Mouse (Mus musculus) heart, embryonic 16.5 days (tissue): ENCODE results near the gene Klhl26. TPM values are rescaled to one million over a fixed set of nuclear protein-coding genes. Genes with fewer than 3 reads are reported as not detected.
A peak's percentile ranks its signal among the peaks of the same experiment; 100 is the strongest.

Experiments used
- ATAC-seq: fragments of 200-750 bp; cut with Nextera tagmentation; replicated peaks from 2 replicates; pipeline ENCODE4 v1.8.0; 2017; ENCODE audit warnings: moderate number of reproducible peaks; ENCODE audit not compliant: insufficient read depth, low FRiP score; ENCODE audit errors: extremely low read depth
- H3K27ac ChIP-seq: fragments of 300-500 bp; sonication (generic); 2 replicates; pipeline ENCODE4 v1.5.1; 2014; ENCODE audit warnings: mild to moderate bottlenecking, low read length, control low read depth, moderate library complexity
- H3K27me3 ChIP-seq: fragments of 300-500 bp; sonication (generic); 2 replicates; pipeline ENCODE4 v1.6.1; 2014; ENCODE audit warnings: low read length, mixed read lengths; ENCODE audit not compliant: control insufficient read depth, insufficient read depth
- H3K36me3 ChIP-seq: fragments of 300-500 bp; sonication (generic); 2 replicates; pipeline ENCODE4 v1.6.1; 2014; ENCODE audit not compliant: control insufficient read depth, insufficient read depth
- H3K4me1 ChIP-seq: fragments of 300-500 bp; sonication (generic); 2 replicates; pipeline ENCODE4 v1.6.1; 2014; ENCODE audit warnings: low read length, mixed read lengths; ENCODE audit not compliant: control insufficient read depth, insufficient read depth
- H3K4me2 ChIP-seq: fragments of 300-500 bp; sonication (generic); 2 replicates; pipeline ENCODE4 v1.6.1; 2014; ENCODE audit warnings: low read depth, mild to moderate bottlenecking, control low read depth, low read length
- H3K4me3 ChIP-seq: fragments of 300-500 bp; sonication (generic); 2 replicates; pipeline ENCODE4 v1.5.1; 2014; ENCODE audit warnings: mild to moderate bottlenecking, control low read depth, low read length
- H3K9ac ChIP-seq: fragments of 300-500 bp; sonication (generic); 2 replicates; pipeline ENCODE4 v1.6.1; 2014; ENCODE audit warnings: low read length, control low read depth
- H3K9me3 ChIP-seq: fragments of 300-500 bp; sonication (generic); replicated peaks from 2 replicates; pipeline ENCODE4 v1.6.1; 2016; ENCODE audit warnings: low read length; ENCODE audit not compliant: control insufficient read depth
- WGBS: fragments of 180-500 bp; shearing (Covaris S2); extraction: QIAGEN DNeasy Blood & Tissue Kit; methylation state at CpG from one replicate; pipeline ENCODE4 v1.1.7; 2014; 5-methylcytosine and 5-hydroxymethylcytosine counted together
- polyA plus RNA-seq: library from polyadenylated mRNA; unstranded; fragments of >200 nt; fragmentation: Nextera tagmentation; extraction: Ambion mirVana; gene quantifications from 2 replicates; pipeline ENCODE4 v1.2.1, GENCODE M21; 2015

Klhl26 gene
- polyA plus RNA-seq, 1 experiment from 2014 or later, result 9.9 TPM

DNA sequence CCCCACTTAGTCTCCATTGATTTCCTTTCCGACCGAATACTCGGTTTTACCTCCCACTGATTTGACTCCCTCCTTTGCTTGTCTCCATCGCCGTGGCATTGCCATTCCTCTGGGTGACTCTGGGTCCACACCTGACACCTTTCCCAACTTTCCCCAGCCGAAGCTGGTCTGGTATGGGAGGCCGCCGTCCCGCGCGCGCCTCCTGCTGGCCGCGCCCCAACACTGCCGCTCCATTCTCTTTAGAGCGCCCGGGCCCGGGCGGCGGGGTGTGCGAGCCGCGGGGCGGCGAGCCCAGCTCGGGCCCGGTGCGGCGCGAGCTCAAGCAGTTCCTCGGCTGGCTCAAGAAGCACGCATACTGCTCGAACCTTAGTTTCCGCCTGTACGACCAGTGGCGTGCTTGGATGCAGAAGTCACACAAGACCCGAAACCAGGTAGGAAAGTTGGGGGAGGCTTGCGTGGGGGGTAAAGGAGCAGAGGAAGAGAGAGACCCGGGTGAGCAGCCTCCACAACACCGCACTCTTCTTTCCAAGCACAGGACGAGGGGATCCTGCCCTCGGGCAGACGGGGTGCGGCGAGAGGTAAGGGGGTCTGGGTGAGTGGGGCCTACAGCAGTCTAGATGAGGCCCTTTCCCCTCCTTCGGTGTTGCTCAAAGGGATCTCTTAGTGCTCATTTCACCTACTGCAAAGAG lies 26.4 kb upstream of the Klhl26 start:
- Histone ChIP-seq H3K27me3 (peaks cover 40% of the 10 kb centered on the region), H3K4me3 (no peak overlapping the region), H3K27ac (no peak overlapping the region), H3K9ac (no peak overlapping the region), H3K36me3 (peaks cover 7% of the 10 kb centered on the region), H3K4me1 (peaks cover 21% of the 10 kb centered on the region), H3K9me3 (no peaks in the 10 kb centered on the region), H3K4me2 (no peak overlapping the region)
- no peak; the same call in 1 of the 2 replicates for ATAC-seq
- 17% methylated on average over 46 of the region's 46 CpGs for WGBS

DNA sequence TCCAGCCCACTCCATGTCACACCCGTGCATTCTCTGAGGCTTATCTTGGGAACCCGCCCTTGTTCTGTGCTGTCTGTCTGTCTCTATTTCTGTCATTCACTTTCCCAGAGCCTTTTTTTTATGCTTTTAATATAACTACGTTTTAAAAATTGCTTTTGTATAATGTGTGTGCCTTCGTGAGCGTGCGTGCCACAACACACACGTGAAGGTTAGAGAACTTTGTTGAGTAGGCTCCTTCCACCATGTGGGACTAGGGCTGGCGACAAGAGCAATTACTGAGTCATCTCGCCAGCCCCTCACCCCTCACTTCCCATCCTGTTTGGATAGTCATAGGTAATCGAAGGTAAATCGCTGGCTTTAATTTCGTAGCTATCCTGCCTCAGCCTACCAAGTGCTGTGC lies 25.8 kb upstream of the Klhl26 start:
- H3K9me3 ChIP-seq, result no peaks in the 10 kb centered on the region
- WGBS, result 30% methylated on average over 12 of the region's 12 CpGs
- no peak for ATAC-seq
- H3K36me3 ChIP-seq, result peaks cover 2% of the 10 kb centered on the region
- no peak overlapping the region for H3K9ac ChIP-seq
- H3K27ac ChIP-seq, result no peak overlapping the region
- H3K4me1 ChIP-seq, result peaks cover 21% of the 10 kb centered on the region
- H3K4me2 ChIP-seq, result peak overlapping the region; percentile 31
- peaks cover 46% of the 10 kb centered on the region for H3K27me3 ChIP-seq
- no peak overlapping the region for H3K4me3 ChIP-seq

DNA sequence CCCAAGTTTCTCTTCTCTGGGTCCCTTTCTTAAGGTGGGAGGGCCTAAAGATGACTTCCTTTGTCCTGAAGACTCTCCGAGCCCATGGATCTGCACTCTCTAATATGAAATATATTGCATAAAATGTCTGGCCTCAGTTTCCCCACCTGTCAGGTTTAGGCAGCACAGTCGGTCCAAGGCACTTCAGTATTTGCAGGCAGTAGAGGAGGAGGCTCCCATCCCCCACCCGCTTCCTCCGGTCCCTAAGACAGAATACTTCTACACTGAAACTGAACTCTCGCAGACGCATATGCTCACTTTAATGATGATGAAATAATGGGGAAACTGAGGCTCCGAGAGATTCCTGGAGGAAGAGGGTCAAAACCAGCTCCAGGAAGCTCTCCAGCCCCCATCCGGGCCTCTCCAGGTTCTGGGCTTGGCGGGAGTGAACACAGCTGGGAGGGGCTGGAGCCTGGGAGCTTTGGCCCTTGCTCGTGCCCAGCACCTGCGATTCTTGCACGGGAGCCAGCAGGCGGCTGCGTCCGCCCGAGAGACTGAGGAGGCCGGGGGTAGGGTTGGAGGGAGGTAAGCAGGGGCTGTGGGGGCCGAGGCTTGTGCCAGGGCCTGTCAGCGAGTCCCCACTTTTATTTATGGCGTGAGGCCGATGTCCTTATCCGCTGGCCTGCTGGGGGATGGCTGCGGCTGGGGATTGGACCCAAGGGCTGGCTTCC lies 25.2 kb upstream of the Klhl26 start:
- peaks cover 51% of the 10 kb centered on the region for H3K27me3 ChIP-seq
- H3K9me3 ChIP-seq, result no peaks in the 10 kb centered on the region
- peak overlapping the region; percentile 2; the same call in 1 of the 2 replicates for H3K9ac ChIP-seq
- peak overlapping the region; percentile 31 for H3K4me2 ChIP-seq
- no peaks in the 10 kb centered on the region for H3K36me3 ChIP-seq
- no peak overlapping the region for H3K27ac ChIP-seq
- no peak for ATAC-seq
- peaks cover 21% of the 10 kb centered on the region for H3K4me1 ChIP-seq
- H3K4me3 ChIP-seq, result 0 out of 2 replicates have a peak overlapping the region, but pooled peaks have one; percentile 1
- WGBS, result 15% methylated on average over 23 of the region's 23 CpGs

DNA sequence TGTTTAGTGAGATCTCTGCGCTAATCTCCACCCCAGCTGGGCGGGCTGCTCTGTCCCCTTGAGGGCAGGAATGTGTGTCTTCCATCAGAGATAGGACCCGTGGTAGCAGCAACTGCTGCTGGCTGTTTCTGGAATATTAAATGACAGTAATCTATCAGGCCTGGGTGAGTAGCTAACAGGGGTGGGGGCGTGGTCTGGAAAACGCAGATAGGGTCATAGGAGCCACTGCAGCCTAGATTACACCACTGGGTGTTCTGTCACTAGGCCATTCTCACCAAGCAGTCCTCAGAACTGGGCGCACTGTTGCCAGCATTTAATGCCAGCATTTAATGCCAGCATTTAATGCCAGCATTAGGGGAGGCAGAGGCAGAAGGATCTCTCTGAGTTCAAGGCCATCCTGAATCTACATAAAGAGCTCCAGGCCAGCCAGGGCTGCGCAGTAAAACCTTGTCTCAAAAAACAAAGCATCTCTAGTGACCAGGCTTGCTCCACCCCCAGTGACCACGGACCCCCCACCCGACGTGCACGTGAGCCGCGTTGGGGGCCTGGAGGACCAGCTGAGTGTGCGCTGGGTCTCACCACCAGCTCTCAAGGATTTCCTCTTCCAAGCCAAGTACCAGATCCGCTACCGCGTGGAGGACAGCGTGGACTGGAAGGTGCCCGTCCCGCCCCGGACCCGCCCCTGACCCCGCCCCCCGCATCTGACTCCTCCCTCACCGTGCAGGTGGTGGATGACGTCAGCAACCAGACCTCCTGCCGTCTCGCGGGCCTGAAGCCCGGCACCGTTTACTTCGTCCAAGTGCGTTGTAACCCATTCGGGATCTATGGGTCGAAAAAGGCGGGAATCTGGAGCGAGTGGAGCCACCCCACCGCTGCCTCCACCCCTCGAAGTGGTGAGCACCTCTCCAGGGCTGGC lies 23.9 kb upstream of the Klhl26 start:
- H3K9me3 ChIP-seq, result no peaks in the 10 kb centered on the region

DNA sequence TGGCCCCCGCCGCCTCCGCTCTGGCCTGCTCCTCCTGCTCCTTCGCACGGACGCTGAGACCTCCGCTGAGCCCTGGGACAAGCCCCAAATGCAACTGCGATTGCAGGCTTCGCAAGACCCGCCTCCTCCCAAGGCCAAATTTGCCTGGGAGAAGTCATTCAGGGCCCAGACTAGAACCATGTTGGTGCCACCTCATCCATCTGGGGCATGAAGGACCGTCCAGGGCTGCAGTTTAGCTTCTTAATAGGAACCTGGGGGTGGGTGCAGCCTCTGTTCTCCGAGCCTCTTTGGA lies 18.9 kb upstream of the Klhl26 start:
- Histone ChIP-seq H3K4me1 (peaks cover 17% of the 10 kb centered on the region), H3K27ac (no peak overlapping the region), H3K4me2 (no peak overlapping the region), H3K27me3 (peaks cover 92% of the 10 kb centered on the region), H3K4me3 (no peak overlapping the region), H3K9me3 (no peaks in the 10 kb centered on the region), H3K36me3 (no peaks in the 10 kb centered on the region), H3K9ac (no peak overlapping the region)
- no peak for ATAC-seq
- WGBS, result 9% methylated on average over 12 of the region's 12 CpGs

More for the DNA sequence above, 23.9 kb upstream of the Klhl26 start:
- Histone ChIP-seq H3K4me3 (no peak overlapping the region), H3K36me3 (no peaks in the 10 kb centered on the region), H3K27ac (no peak overlapping the region), H3K4me1 (peaks cover 17% of the 10 kb centered on the region), H3K27me3 (peaks cover 65% of the 10 kb centered on the region), H3K9ac (no peak overlapping the region), H3K4me2 (peak overlapping the region; percentile 31; the same call in 1 of the 2 replicates)
- ATAC-seq, result no peak
- WGBS, result 9% methylated on average over 39 of the region's 39 CpGs

DNA sequence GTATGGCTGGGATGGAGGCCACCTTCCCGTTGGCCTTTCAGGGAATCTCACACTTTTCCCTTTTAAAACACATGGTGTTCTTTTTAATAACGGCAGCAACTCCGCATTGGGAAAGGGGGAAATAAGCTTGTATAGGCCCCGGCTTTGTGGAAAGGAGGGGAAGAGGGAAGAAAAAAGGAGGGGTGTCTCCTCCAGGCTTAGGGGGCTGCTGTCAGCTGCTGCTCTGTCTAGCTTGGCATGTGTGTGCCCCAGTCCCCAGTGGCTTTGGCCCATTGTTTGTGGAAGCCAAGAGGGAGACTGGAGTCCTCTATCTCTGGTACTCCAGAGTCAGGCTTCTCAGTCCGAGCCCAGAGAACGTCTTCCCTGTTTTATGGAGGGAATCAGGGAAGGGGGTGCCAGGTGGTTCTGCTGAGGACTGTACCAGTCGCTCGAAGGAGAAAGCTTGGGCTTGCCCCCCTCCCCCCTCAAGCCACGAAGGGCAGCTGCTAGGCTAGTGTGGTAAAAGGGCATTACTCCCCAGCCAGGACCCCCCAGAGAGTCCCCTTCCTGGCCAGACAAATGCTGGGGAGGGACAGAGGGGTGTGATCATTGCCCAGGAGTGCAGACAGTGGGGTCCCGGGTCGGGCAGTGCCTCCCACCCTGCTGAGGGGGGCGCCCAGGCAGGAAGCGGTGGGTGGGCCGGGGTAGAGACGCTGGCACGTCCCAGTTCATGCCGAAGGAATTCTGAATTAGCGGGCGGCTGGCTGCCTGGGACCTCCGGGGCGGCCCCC lies 18.4 kb upstream of the Klhl26 start:
- H3K4me1 ChIP-seq, result peaks cover 17% of the 10 kb centered on the region
- ATAC-seq, result no peak

DNA sequence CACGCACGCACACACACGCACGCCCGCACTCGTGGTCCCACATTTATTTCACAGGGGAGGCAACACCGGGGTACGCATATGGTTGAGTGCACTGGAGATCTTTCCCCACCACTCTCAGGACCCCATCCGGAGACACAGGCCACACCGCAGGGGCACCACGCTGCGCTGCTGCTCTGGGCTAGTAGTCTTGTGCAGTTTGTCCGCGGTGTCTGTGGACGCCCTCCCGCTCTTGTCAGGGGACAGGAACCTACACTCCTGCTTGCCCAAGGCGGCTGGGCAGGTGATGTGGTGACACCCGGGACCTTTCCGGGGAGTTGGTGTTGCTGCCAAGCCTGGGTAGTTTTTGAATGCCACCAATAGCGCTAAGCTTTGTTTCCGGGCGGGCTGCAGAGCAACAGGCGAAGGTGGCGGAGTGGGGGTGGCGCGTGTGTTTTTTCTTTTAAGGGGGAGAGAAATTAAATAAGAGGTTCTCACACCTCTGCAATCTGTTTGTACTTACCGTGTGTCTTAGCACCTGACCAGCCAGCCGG lies 17.7 kb upstream of the Klhl26 start:
- no peak for ATAC-seq
- 3% methylated on average over 28 of the region's 28 CpGs for WGBS
- H3K27ac ChIP-seq, result no peak overlapping the region
- peak overlapping the region; percentile 13; the same call in 1 of the 2 replicates for H3K4me2 ChIP-seq
- H3K27me3 ChIP-seq, result peaks cover 95% of the 10 kb centered on the region
- peaks cover 19% of the 10 kb centered on the region for H3K4me1 ChIP-seq
- H3K36me3 ChIP-seq, result no peaks in the 10 kb centered on the region
- H3K9me3 ChIP-seq, result no peaks in the 10 kb centered on the region
- peak overlapping the region; percentile 17; the same call in 1 of the 2 replicates for H3K4me3 ChIP-seq
- H3K9ac ChIP-seq, result no peak overlapping the region

More for the DNA sequence above, 18.4 kb upstream of the Klhl26 start:
- no peaks in the 10 kb centered on the region for H3K36me3 ChIP-seq
- H3K27me3 ChIP-seq, result peaks cover 95% of the 10 kb centered on the region
- H3K9ac ChIP-seq, result no peak overlapping the region
- H3K4me2 ChIP-seq, result no peak overlapping the region
- no peak overlapping the region for H3K27ac ChIP-seq
- H3K9me3 ChIP-seq, result no peaks in the 10 kb centered on the region
- WGBS, result 5% methylated on average over 21 of the region's 21 CpGs
- H3K4me3 ChIP-seq, result no peak overlapping the region

DNA sequence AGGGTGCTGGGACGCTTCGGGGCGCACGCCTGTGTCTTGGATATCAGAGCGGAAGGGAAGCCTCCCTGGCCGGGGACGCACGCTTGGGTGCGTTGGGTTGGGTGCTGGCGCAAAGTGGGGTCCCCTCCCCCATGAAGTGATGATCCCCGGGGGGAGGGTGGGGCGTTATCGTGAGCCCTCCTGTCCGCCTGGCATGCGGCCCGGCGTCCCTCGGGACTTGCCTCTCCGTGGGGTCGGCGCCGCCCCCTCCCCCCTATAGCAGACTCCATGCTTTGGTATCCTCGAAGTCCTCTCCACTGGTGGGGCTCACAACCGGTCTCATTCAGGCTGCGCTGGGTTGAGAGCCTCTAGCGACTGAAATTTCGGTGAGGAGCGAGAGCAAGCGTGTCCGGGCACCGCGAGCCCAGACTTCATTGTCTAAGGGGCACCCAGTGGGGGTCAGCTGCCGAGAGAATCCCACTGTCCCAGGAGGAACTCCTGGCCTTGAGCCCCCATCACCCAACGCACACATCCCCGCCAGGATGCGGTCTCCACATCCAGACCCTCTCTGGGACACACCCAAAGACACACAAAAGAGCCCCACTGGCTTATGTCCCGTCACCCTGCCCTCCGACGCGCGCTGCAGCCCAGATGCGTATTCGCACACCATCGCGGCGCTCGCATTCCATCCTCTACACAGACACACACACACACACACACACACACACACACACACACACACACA lies 17.1 kb upstream of the Klhl26 start:
- no peak overlapping the region for H3K27ac ChIP-seq
- ATAC-seq, result no peak
- H3K9me3 ChIP-seq, result no peaks in the 10 kb centered on the region
- peak overlapping the region; percentile 51; the same call in 1 of the 2 replicates for H3K9ac ChIP-seq
- 2% methylated on average over 47 of the region's 47 CpGs for WGBS
- H3K4me3 ChIP-seq, result peak overlapping the region; percentile 52
- peaks cover 95% of the 10 kb centered on the region for H3K27me3 ChIP-seq
- peak overlapping the region; percentile 71; the same call in 1 of the 2 replicates for H3K4me2 ChIP-seq
- H3K4me1 ChIP-seq, result peaks cover 25% of the 10 kb centered on the region
- no peaks in the 10 kb centered on the region for H3K36me3 ChIP-seq
